Mouse (Mus musculus): Measurements from ENCODE around the gene Dhps. TPM values are rescaled to one million over a fixed set of nuclear protein-coding genes. Genes with fewer than 3 reads are reported as not detected.

The Dhps gene
- polyA plus RNA-seq, 1 experiment from 2014 or later = 85.8 TPM

- H3K4me3 ChIP-seq (ENCODE audit: low read length) = no peak overlapping the region
- peaks cover 87% of the 10 kb centered on the region for H3K36me3 ChIP-seq (ENCODE audit: control insufficient read depth, insufficient read depth, low read length)
- 92% methylated on average over 6 of the region's 6 CpGs for WGBS
- no peak overlapping the region for H3K4me2 ChIP-seq (replicated peaks; ENCODE audit: low read depth, low read length)
- no peak overlapping the region for H3K9ac ChIP-seq (ENCODE audit: low read depth, low read length)
- H3K9me3 ChIP-seq (ENCODE audit: control insufficient read depth, low read length) = no peaks in the 10 kb centered on the region
- ATAC-seq (ENCODE audit: low FRiP score, low TSS enrichment) = no peak
- H3K27ac ChIP-seq (ENCODE audit: low read depth, low read length) = no peak overlapping the region
- peaks cover 6% of the 10 kb centered on the region; the same call in 1 of the 2 replicates for H3K4me1 ChIP-seq (ENCODE audit: control insufficient read depth, insufficient read depth, low read length)
- no peaks in the 10 kb centered on the region for H3K27me3 ChIP-seq (ENCODE audit: control insufficient read depth, insufficient read depth, low read length)
Measured at GRCm38 (mm10) chr8:85043619-85044018, 27.9 kb upstream of the Dhps start.

- Histone ChIP-seq H3K27ac (ENCODE audit: low read depth, low read length) (no peak overlapping the region), H3K4me1 (ENCODE audit: control insufficient read depth, insufficient read depth, low read length) (peaks cover 6% of the 10 kb centered on the region), H3K4me3 (ENCODE audit: low read length) (no peak overlapping the region), H3K27me3 (ENCODE audit: control insufficient read depth, insufficient read depth, low read length) (no peaks in the 10 kb centered on the region), H3K4me2 (replicated peaks; ENCODE audit: low read depth, low read length) (no peak overlapping the region), H3K9me3 (ENCODE audit: control insufficient read depth, low read length) (no peaks in the 10 kb centered on the region), H3K36me3 (ENCODE audit: control insufficient read depth, insufficient read depth, low read length) (peaks cover 49% of the 10 kb centered on the region), H3K9ac (ENCODE audit: low read depth, low read length) (no peak overlapping the region)
- WGBS = 80% methylated on average over 7 of the region's 7 CpGs
- no peak for ATAC-seq (ENCODE audit: low FRiP score, low TSS enrichment)
Measured at GRCm38 (mm10) chr8:85057367-85057766, 14.2 kb upstream of the Dhps start.

GRCm38 (mm10) chr8:85059879-85060616 lies 11.5 kb upstream of the Dhps start, which contains the start of gene Fbxw9:
Gene Fbxw9, plus strand, starts transcription at chr8:85060055.
- Histone ChIP-seq H3K9me3 (ENCODE audit: control insufficient read depth, low read length) (no peaks in the 10 kb centered on the region), H3K4me2 (replicated peaks; ENCODE audit: low read depth, low read length) (peak within 1 kb of the TSS; percentile 91), H3K36me3 (ENCODE audit: control insufficient read depth, insufficient read depth, low read length) (peaks cover 26% of the 10 kb centered on the region), H3K9ac (ENCODE audit: low read depth, low read length) (peak within 1 kb of the TSS; percentile 76), H3K4me3 (ENCODE audit: low read length) (peak within 1 kb of the TSS; percentile 89), H3K4me1 (ENCODE audit: control insufficient read depth, insufficient read depth, low read length) (peaks cover 6% of the 10 kb centered on the region), H3K27ac (ENCODE audit: low read depth, low read length) (no peak within 1 kb of the TSS), H3K27me3 (ENCODE audit: control insufficient read depth, insufficient read depth, low read length) (no peaks in the 10 kb centered on the region)
- peak; percentile 93 for ATAC-seq (ENCODE audit: low FRiP score, low TSS enrichment)
- WGBS = under 1% methylated on average over 52 of the region's 53 CpGs

- Histone ChIP-seq H3K9me3 (ENCODE audit: control insufficient read depth, low read length) (no peaks in the 10 kb centered on the region), H3K4me1 (ENCODE audit: control insufficient read depth, insufficient read depth, low read length) (peaks cover 6% of the 10 kb centered on the region), H3K4me2 (replicated peaks; ENCODE audit: low read depth, low read length) (no peak overlapping the region), H3K27ac (ENCODE audit: low read depth, low read length) (no peak overlapping the region), H3K9ac (ENCODE audit: low read depth, low read length) (no peak overlapping the region), H3K4me3 (ENCODE audit: low read length) (no peak overlapping the region), H3K36me3 (ENCODE audit: control insufficient read depth, insufficient read depth, low read length) (peaks cover 17% of the 10 kb centered on the region; the same call in 1 of the 2 replicates), H3K27me3 (ENCODE audit: control insufficient read depth, insufficient read depth, low read length) (no peaks in the 10 kb centered on the region)
- 96% methylated on average over 4 of the region's 4 CpGs for WGBS
- ATAC-seq (ENCODE audit: low FRiP score, low TSS enrichment) = no peak
Measured at GRCm38 (mm10) chr8:85062603-85063002, 9.0 kb upstream of the Dhps start.

GRCm38 (mm10) chr8:85065213-85065612 lies 6.3 kb upstream of the Dhps start:
- WGBS = 39% methylated on average over 2 of the region's 2 CpGs
- no peaks in the 10 kb centered on the region for H3K27me3 ChIP-seq (ENCODE audit: control insufficient read depth, insufficient read depth, low read length)
- H3K4me1 ChIP-seq (ENCODE audit: control insufficient read depth, insufficient read depth, low read length) = peaks cover 6% of the 10 kb centered on the region
- no peak overlapping the region for H3K4me3 ChIP-seq (ENCODE audit: low read length)
- H3K36me3 ChIP-seq (ENCODE audit: control insufficient read depth, insufficient read depth, low read length) = peaks cover 15% of the 10 kb centered on the region; the same call in 1 of the 2 replicates
- ATAC-seq (ENCODE audit: low FRiP score, low TSS enrichment) = no peak
- H3K27ac ChIP-seq (ENCODE audit: low read depth, low read length) = no peak overlapping the region
- H3K9me3 ChIP-seq (ENCODE audit: control insufficient read depth, low read length) = no peaks in the 10 kb centered on the region
- no peak overlapping the region for H3K4me2 ChIP-seq (replicated peaks; ENCODE audit: low read depth, low read length)
- no peak overlapping the region for H3K9ac ChIP-seq (ENCODE audit: low read depth, low read length)

GRCm38 (mm10) chr8:85067155-85067554 lies 4.4 kb upstream of the Dhps start:
- H3K4me1 ChIP-seq (ENCODE audit: control insufficient read depth, insufficient read depth, low read length) = no peaks in the 10 kb centered on the region; the same call in 1 of the 2 replicates
- WGBS = 96% methylated on average over 2 of the region's 2 CpGs
- peaks cover 15% of the 10 kb centered on the region; the same call in 1 of the 2 replicates for H3K36me3 ChIP-seq (ENCODE audit: control insufficient read depth, insufficient read depth, low read length)
- H3K27me3 ChIP-seq (ENCODE audit: control insufficient read depth, insufficient read depth, low read length) = no peaks in the 10 kb centered on the region
- no peak for ATAC-seq (ENCODE audit: low FRiP score, low TSS enrichment)
- H3K9me3 ChIP-seq (ENCODE audit: control insufficient read depth, low read length) = no peaks in the 10 kb centered on the region
- no peak overlapping the region for H3K9ac ChIP-seq (ENCODE audit: low read depth, low read length)
- no peak overlapping the region for H3K4me2 ChIP-seq (replicated peaks; ENCODE audit: low read depth, low read length)
- no peak overlapping the region for H3K4me3 ChIP-seq (ENCODE audit: low read length)
- no peak overlapping the region for H3K27ac ChIP-seq (ENCODE audit: low read depth, low read length)

- peaks cover 15% of the 10 kb centered on the region; the same call in 1 of the 2 replicates for H3K36me3 ChIP-seq (ENCODE audit: control insufficient read depth, insufficient read depth, low read length)
- ATAC-seq (ENCODE audit: low FRiP score, low TSS enrichment) = no peak
- no peak within 1 kb of the TSS for H3K27ac ChIP-seq (ENCODE audit: low read depth, low read length)
Measured at GRCm38 (mm10) chr8:85067982-85068381, 3.6 kb upstream of the Dhps start, which contains the start of gene Gm5741. Gene Gm5741, minus strand, starts transcription at chr8:85067982.

GRCm38 (mm10) chr8:85071041-85071440 lies 516 bp upstream of the Dhps start:
- WGBS = 75% methylated on average over 5 of the region's 5 CpGs
- Histone ChIP-seq H3K4me1 (ENCODE audit: control insufficient read depth, insufficient read depth, low read length) (no peaks in the 10 kb centered on the region; the same call in none of the 2 replicates), H3K36me3 (ENCODE audit: control insufficient read depth, insufficient read depth, low read length) (peaks cover 30% of the 10 kb centered on the region), H3K27ac (ENCODE audit: low read depth, low read length) (peak overlapping the region; percentile 98), H3K4me3 (ENCODE audit: low read length) (peak overlapping the region; percentile 93), H3K9me3 (ENCODE audit: control insufficient read depth, low read length) (no peaks in the 10 kb centered on the region), H3K4me2 (replicated peaks; ENCODE audit: low read depth, low read length) (peak overlapping the region; percentile 65), H3K27me3 (ENCODE audit: control insufficient read depth, insufficient read depth, low read length) (no peaks in the 10 kb centered on the region), H3K9ac (ENCODE audit: low read depth, low read length) (peak overlapping the region; percentile 94; the same call in 1 of the 2 replicates)
- ATAC-seq (ENCODE audit: low FRiP score, low TSS enrichment) = no peak

More at GRCm38 (mm10) chr8:85067982-85068381, 3.6 kb upstream of the Dhps start, which contains the start of gene Gm5741:
- Histone ChIP-seq H3K9ac (ENCODE audit: low read depth, low read length) (no peak within 1 kb of the TSS), H3K4me2 (replicated peaks; ENCODE audit: low read depth, low read length) (no peak within 1 kb of the TSS), H3K4me3 (ENCODE audit: low read length) (no peak within 1 kb of the TSS), H3K27me3 (ENCODE audit: control insufficient read depth, insufficient read depth, low read length) (no peaks in the 10 kb centered on the region), H3K9me3 (ENCODE audit: control insufficient read depth, low read length) (no peaks in the 10 kb centered on the region), H3K4me1 (ENCODE audit: control insufficient read depth, insufficient read depth, low read length) (no peaks in the 10 kb centered on the region; the same call in none of the 2 replicates)

- H3K4me1 ChIP-seq (ENCODE audit: control insufficient read depth, insufficient read depth, low read length) = no peaks in the 10 kb centered on the region; the same call in none of the 2 replicates
Measured at GRCm38 (mm10) chr8:85072364-85072929, 890 bp downstream of the Dhps start.

More at GRCm38 (mm10) chr8:85072364-85072929, 890 bp downstream of the Dhps start:
- H3K4me3 ChIP-seq (ENCODE audit: low read length) = peak overlapping the region; percentile 93
- H3K27me3 ChIP-seq (ENCODE audit: control insufficient read depth, insufficient read depth, low read length) = no peaks in the 10 kb centered on the region
- peak overlapping the region; percentile 65 for H3K4me2 ChIP-seq (replicated peaks; ENCODE audit: low read depth, low read length)
- H3K27ac ChIP-seq (ENCODE audit: low read depth, low read length) = peak overlapping the region; percentile 98; the same call in 1 of the 2 replicates
- 38% methylated on average over 9 of the region's 9 CpGs for WGBS
- H3K36me3 ChIP-seq (ENCODE audit: control insufficient read depth, insufficient read depth, low read length) = peaks cover 34% of the 10 kb centered on the region
- peak overlapping the region; percentile 94 for H3K9ac ChIP-seq (ENCODE audit: low read depth, low read length)
- no peaks in the 10 kb centered on the region for H3K9me3 ChIP-seq (ENCODE audit: control insufficient read depth, low read length)
- ATAC-seq (ENCODE audit: low FRiP score, low TSS enrichment) = no peak
